Mouse (Mus musculus) MEL (cell line): Measurements from ENCODE around the gene Hspa5. TPM values are rescaled to one million over a fixed set of nuclear protein-coding genes. Genes with fewer than 3 reads are reported as not detected.

ENCODE experiments used
- DNase-seq: peaks from one replicate; pipeline ENCODE4 v3.0.0; 2011; ENCODE audit warnings: low read depth, low spot score
- H3K27ac ChIP-seq: 2 replicates; pipeline ENCODE4 v1.5.1; 2012; ENCODE audit warnings: low read depth, mild to moderate bottlenecking, control low read depth, low read length, moderate library complexity; ENCODE audit not compliant: control insufficient read depth
- H3K27me3 ChIP-seq, 2 experiments: fragments of 150-350 bp in 1 of 2; sonication (generic) in 1 of 2; 2 replicates each; pipeline ENCODE4 v1.6.1; 2012; ENCODE audit warnings: low read length in 2 of 2, mild to moderate bottlenecking in 2 of 2, improper control_type of control experiment in 1 of 2, moderate library complexity in 1 of 2; ENCODE audit not compliant: insufficient read depth in 2 of 2, control insufficient read depth in 1 of 2
- H3K36me3 ChIP-seq, 2 experiments: 2 replicates each; pipeline ENCODE4 v1.6.1; 2012 to 2014; ENCODE audit warnings: low read length in 2 of 2, improper control_type of control experiment in 1 of 2, inconsistent platforms in 1 of 2, mild to moderate bottlenecking in 1 of 2; ENCODE audit not compliant: insufficient read depth in 2 of 2, control insufficient read depth in 1 of 2
- H3K4me1 ChIP-seq, 2 experiments: fragments of 150-350 bp in 1 of 2; sonication (generic) in 1 of 2; 2 replicates each; pipeline ENCODE4 v1.6.1; 2012; ENCODE audit warnings: low read length in 2 of 2, improper control_type of control experiment in 1 of 2, mild to moderate bottlenecking in 1 of 2; ENCODE audit not compliant: insufficient read depth in 2 of 2, control insufficient read depth in 1 of 2
- H3K4me3 ChIP-seq, 2 experiments: fragments of 150-350 bp in 1 of 2; sonication (generic) in 1 of 2; 2 replicates each; pipeline ENCODE4 v1.5.1; 2012; ENCODE audit warnings: low read depth in 2 of 2, low read length in 2 of 2, mild to moderate bottlenecking in 2 of 2, moderate library complexity in 2 of 2, control low read depth in 1 of 2, improper control_type of control experiment in 1 of 2; ENCODE audit not compliant: control insufficient read depth in 1 of 2, insufficient read depth in 1 of 2
- H3K79me2 ChIP-seq: 2 replicates; pipeline ENCODE4 v1.6.1; 2012; ENCODE audit warnings: mild to moderate bottlenecking, low read length, moderate library complexity; ENCODE audit not compliant: control insufficient read depth, poor library complexity, insufficient read depth
- H3K9ac ChIP-seq: 2 replicates; pipeline ENCODE4 v1.6.1; 2012; ENCODE audit warnings: low read depth, mild to moderate bottlenecking, control low read depth, low read length, moderate library complexity; ENCODE audit not compliant: control insufficient read depth, poor library complexity, severe bottlenecking
- H3K9me3 ChIP-seq: fragments of 150-350 bp; sonication (generic); replicated peaks from 2 replicates; pipeline ENCODE4 v1.6.1; 2012; ENCODE audit warnings: mild to moderate bottlenecking, low read length, improper control_type of control experiment, moderate library complexity; ENCODE audit not compliant: insufficient read depth
- BHLHE40 ChIP-seq: IDR thresholded peaks from 2 replicates; pipeline ENCODE4 v1.6.1; 2012; ENCODE audit warnings: low read depth, mild to moderate bottlenecking, inconsistent platforms, low read length, improper control_type of control experiment, borderline replicate concordance
- CHD1 ChIP-seq: IDR thresholded peaks from 2 replicates; pipeline ENCODE4 v1.6.1; 2012; ENCODE audit warnings: low read depth, mild to moderate bottlenecking, inconsistent platforms, low read length, improper control_type of control experiment
- CHD2 ChIP-seq: IDR thresholded peaks from 2 replicates; pipeline ENCODE4 v1.6.1; 2011; ENCODE audit warnings: low read length, improper control_type of control experiment
- CTCF ChIP-seq, 3 experiments: IDR thresholded peaks in 2 of 3; conservative IDR thresholded peaks in 1 of 3; 2 replicates each; pipeline ENCODE4 v1.5.1; 2011 to 2012; ENCODE audit warnings: low read length in 3 of 3, low read depth in 2 of 3, mild to moderate bottlenecking in 2 of 3, improper control_type of control experiment in 1 of 3, inconsistent platforms in 1 of 3, mixed read lengths in 1 of 3, moderate library complexity in 1 of 3; ENCODE audit not compliant: control insufficient read depth in 1 of 3, insufficient read depth in 1 of 3, poor library complexity in 1 of 3, severe bottlenecking in 1 of 3
- E2F4 ChIP-seq: IDR thresholded peaks from 2 replicates; pipeline ENCODE4 v1.6.1; 2011; ENCODE audit warnings: low read depth, low read length, improper control_type of control experiment, borderline replicate concordance
- ELF1 ChIP-seq: IDR thresholded peaks from 2 replicates; pipeline ENCODE4 v1.6.1; 2014; ENCODE audit warnings: low read depth, mild to moderate bottlenecking, inconsistent platforms, low read length, improper control_type of control experiment, moderate library complexity
- EP300 ChIP-seq, 2 experiments: IDR thresholded peaks; 2 replicates each; pipeline ENCODE4 v1.6.1; 2011; ENCODE audit warnings: improper control_type of control experiment in 2 of 2, low read length in 2 of 2, low read depth in 1 of 2, mild to moderate bottlenecking in 1 of 2
- GABPA ChIP-seq: IDR thresholded peaks from 2 replicates; pipeline ENCODE4 v1.6.1; 2012; ENCODE audit warnings: low read depth, mild to moderate bottlenecking, inconsistent platforms, low read length, improper control_type of control experiment, moderate library complexity
- GATA1 ChIP-seq: IDR thresholded peaks from 2 replicates; pipeline ENCODE4 v1.6.1; 2011; ENCODE audit warnings: low read depth, low read length, improper control_type of control experiment
- JUND ChIP-seq: IDR thresholded peaks from 2 replicates; pipeline ENCODE4 v1.6.1; 2011; ENCODE audit warnings: low read depth, mild to moderate bottlenecking, improper control_type of control experiment, low read length
- KAT2A ChIP-seq: conservative IDR thresholded peaks from 2 replicates; pipeline ENCODE4 v1.6.1; 2012; ENCODE audit warnings: low read depth, low read length, improper control_type of control experiment, inconsistent platforms
- MAFK ChIP-seq: IDR thresholded peaks from 2 replicates; pipeline ENCODE4 v1.6.1; 2011; ENCODE audit warnings: low read depth, mild to moderate bottlenecking, low read length, improper control_type of control experiment, borderline replicate concordance
- MAX ChIP-seq: IDR thresholded peaks from 2 replicates; pipeline ENCODE4 v1.6.1; 2011; ENCODE audit warnings: low read length, improper control_type of control experiment
- MEF2A ChIP-seq: IDR thresholded peaks from 2 replicates; pipeline ENCODE4 v1.6.1; 2014; ENCODE audit warnings: low read depth, mild to moderate bottlenecking, inconsistent platforms, low read length, improper control_type of control experiment; ENCODE audit not compliant: poor library complexity, insufficient replicate concordance, severe bottlenecking; ENCODE audit errors: extremely low read depth
- MXI1 ChIP-seq: IDR thresholded peaks from 2 replicates; pipeline ENCODE4 v1.6.1; 2011; ENCODE audit warnings: mild to moderate bottlenecking, low read depth, low read length, improper control_type of control experiment
- MYB ChIP-seq: IDR thresholded peaks from 2 replicates; pipeline ENCODE4 v1.6.1; 2011; ENCODE audit warnings: mild to moderate bottlenecking, low read depth, low read length, improper control_type of control experiment
- MYC ChIP-seq: IDR thresholded peaks from 2 replicates; pipeline ENCODE4 v1.6.1; 2011; ENCODE audit warnings: low read depth, mild to moderate bottlenecking, low read length, improper control_type of control experiment, moderate library complexity
- NELFE ChIP-seq: IDR thresholded peaks from 2 replicates; pipeline ENCODE4 v1.6.1; 2011; ENCODE audit warnings: low read depth, low read length, improper control_type of control experiment
- NRF1 ChIP-seq: IDR thresholded peaks from 2 replicates; pipeline ENCODE4 v1.6.1; 2014; ENCODE audit warnings: low read depth, mild to moderate bottlenecking, inconsistent platforms, low read length, improper control_type of control experiment, moderate library complexity; ENCODE audit not compliant: poor library complexity, insufficient read depth, severe bottlenecking
- POLR2A ChIP-seq, 2 experiments: IDR thresholded peaks; 2 replicates each; pipeline ENCODE4 v1.6.1; 2011 to 2012; ENCODE audit warnings: low read length in 2 of 2, mild to moderate bottlenecking in 2 of 2, control low read depth in 1 of 2, improper control_type of control experiment in 1 of 2, low read depth in 1 of 2, moderate library complexity in 1 of 2; ENCODE audit not compliant: control insufficient read depth in 1 of 2, insufficient read depth in 1 of 2, poor library complexity in 1 of 2
- POLR2AphosphoS2 ChIP-seq: IDR thresholded peaks from 2 replicates; pipeline ENCODE4 v1.6.1; 2011; ENCODE audit warnings: low read length, improper control_type of control experiment
- POLR2AphosphoS5 ChIP-seq: IDR thresholded peaks from 2 replicates; pipeline ENCODE4 v1.6.1; 2012; ENCODE audit warnings: low read depth, borderline replicate concordance, mild to moderate bottlenecking, inconsistent platforms, low read length, moderate library complexity, mixed read lengths
- RAD21 ChIP-seq: IDR thresholded peaks from 2 replicates; pipeline ENCODE4 v1.6.1; 2011; ENCODE audit warnings: mild to moderate bottlenecking, low read depth, low read length, improper control_type of control experiment
- RCOR1 ChIP-seq: IDR thresholded peaks from 2 replicates; pipeline ENCODE4 v1.6.1; 2012; ENCODE audit warnings: low read depth, mild to moderate bottlenecking, inconsistent platforms, low read length, improper control_type of control experiment
- SIN3A ChIP-seq: IDR thresholded peaks from 2 replicates; pipeline ENCODE4 v1.6.1; 2012; ENCODE audit warnings: low read length, improper control_type of control experiment, inconsistent platforms
- TAL1 ChIP-seq: IDR thresholded peaks from 2 replicates; pipeline ENCODE4 v1.6.1; 2012; ENCODE audit warnings: mild to moderate bottlenecking, inconsistent platforms, low read length, moderate library complexity, mixed read lengths
- TBP ChIP-seq: IDR thresholded peaks from 2 replicates; pipeline ENCODE4 v1.8.0; 2011; ENCODE audit warnings: low read depth, low read length, improper control_type of control experiment
- UBTF ChIP-seq: IDR thresholded peaks from 2 replicates; pipeline ENCODE4 v1.6.1; 2012; ENCODE audit warnings: low read depth, mild to moderate bottlenecking, inconsistent platforms, low read length, improper control_type of control experiment, moderate library complexity, borderline replicate concordance; ENCODE audit not compliant: insufficient read depth
- USF1 ChIP-seq: IDR thresholded peaks from 2 replicates; pipeline ENCODE4 v1.6.1; 2014; ENCODE audit warnings: low read depth, mild to moderate bottlenecking, inconsistent platforms, low read length, improper control_type of control experiment, moderate library complexity
- USF2 ChIP-seq, 2 experiments: IDR thresholded peaks; 2 replicates each; pipeline ENCODE4 v1.6.1; 2011 to 2012; ENCODE audit warnings: improper control_type of control experiment in 2 of 2, low read length in 2 of 2, borderline replicate concordance in 1 of 2, inconsistent platforms in 1 of 2, low read depth in 1 of 2, mild to moderate bottlenecking in 1 of 2; ENCODE audit not compliant: insufficient read depth in 1 of 2
- ZC3H11A ChIP-seq: IDR thresholded peaks from 2 replicates; pipeline ENCODE4 v1.6.1; 2012; ENCODE audit warnings: low read depth, mild to moderate bottlenecking, inconsistent platforms, low read length, improper control_type of control experiment
- ZKSCAN1 ChIP-seq: IDR thresholded peaks from 2 replicates; pipeline ENCODE4 v1.6.1; 2012; ENCODE audit warnings: low read depth, mild to moderate bottlenecking, inconsistent platforms, low read length, improper control_type of control experiment, moderate library complexity
- ZMIZ1 ChIP-seq: IDR thresholded peaks from 2 replicates; pipeline ENCODE4 v1.6.1; 2012; ENCODE audit warnings: low read depth, mild to moderate bottlenecking, inconsistent platforms, low read length, improper control_type of control experiment, moderate library complexity
- ZNF384 ChIP-seq: IDR thresholded peaks from 2 replicates; pipeline ENCODE4 v1.6.1; 2012; ENCODE audit warnings: low read depth, mild to moderate bottlenecking, inconsistent platforms, low read length, improper control_type of control experiment
- polyA plus RNA-seq, 2 experiments: library from polyadenylated mRNA; stranded (reverse) in 1 of 2; unstranded in 1 of 2; fragments of >175 nt in 1 of 2; fragments of >200 nt in 1 of 2; gene quantifications; 2 replicates each; pipeline versions ENCODE4 v1.2.1 to v1.2.4; 2012; ENCODE audit warnings: low replicate concordance in 2 of 2, low read depth in 1 of 2; ENCODE audit not compliant: insufficient read length in 2 of 2, insufficient read depth in 1 of 2, missing spikeins in 1 of 2
- total RNA-seq: library from RNA; depleted of rRNA; stranded (reverse); fragments of 300-350 nt; gene quantifications from 2 replicates; pipeline ENCODE4 v1.2.3, GENCODE M21; 2012

The Hspa5 gene
- total and polyA plus RNA-seq, 3 experiments = 147 to 1,250 (median 649) TPM

GRCm38 (mm10) chr2:34783064-34784020, 11.6 kb downstream of the Hspa5 start:
- no peaks in the 10 kb centered on the region for H3K27me3 ChIP-seq
- peak overlapping the region; percentile 26 for H3K9ac ChIP-seq
- H3K4me3 ChIP-seq = peak overlapping the region; percentile 11 to 36; a peak in 3 of 4 replicates
- peak overlapping the region; percentile 97 for H3K27ac ChIP-seq
- H3K36me3 ChIP-seq = peaks cover 0 to 20% of the 10 kb centered on the region in 2 experiments; a peak in 3 of 4 replicates
- H3K79me2 ChIP-seq = no peaks in the 10 kb centered on the region
- H3K9me3 ChIP-seq = no peaks in the 10 kb centered on the region
- H3K4me1 ChIP-seq = peaks cover 4 to 14% of the 10 kb centered on the region in 2 experiments; a peak in 3 of 4 replicates
- peak; percentile 97 for DNase-seq
- no peak for TF ChIP-seq RAD21
- TF ChIP-seq CTCF (IDR thresholded peaks at IDR 0.05 in 2 of 3, conservative IDR thresholded peaks at IDR 0.05 in 1 of 3; ENCODE audit: control insufficient read depth in 1 of 3, insufficient read depth in 1 of 3, low read depth in 2 of 3, low read length in 3 of 3, poor library complexity in 1 of 3, severe bottlenecking in 1 of 3) = peak in 1 of 3 experiments; percentile 40; a peak in 3 of 6 replicates
- TF ChIP-seq ZMIZ1 = no peak; the same call in 1 of the 2 replicates
- peak; percentile 22; the same call in 1 of the 2 replicates for TF ChIP-seq E2F4
- peak; percentile 67; the same call in 1 of the 2 replicates for TF ChIP-seq JUND
- no peak for TF ChIP-seq ZNF384
- peak; percentile 52; the same call in 1 of the 2 replicates for TF ChIP-seq MXI1
- no peak for TF ChIP-seq USF2 (IDR thresholded peaks at IDR 0.05; ENCODE audit: borderline replicate concordance in 1 of 2, insufficient read depth in 1 of 2, low read depth in 1 of 2, low read length in 2 of 2)
- no peak for TF ChIP-seq CHD1
- peak; percentile 87 for TF ChIP-seq RCOR1
- TF ChIP-seq MAFK = no peak
- peak; percentile 97 for TF ChIP-seq GATA1
- TF ChIP-seq TAL1 = peak; percentile 93
- no peak for TF ChIP-seq KAT2A
- no peak for TF ChIP-seq ZKSCAN1
- TF ChIP-seq MEF2A = no peak
- TF ChIP-seq GABPA = no peak
- peak; percentile 36; the same call in 1 of the 2 replicates for TF ChIP-seq NELFE
- no peak for TF ChIP-seq POLR2AphosphoS5
- peak; percentile 55; the same call in 1 of the 2 replicates for TF ChIP-seq BHLHE40
- peak; percentile 45 for TF ChIP-seq MYB
- TF ChIP-seq TBP = peak; percentile 89
- TF ChIP-seq UBTF = no peak
- peak; percentile 79; the same call in 1 of the 2 replicates for TF ChIP-seq MYC
- no peak for TF ChIP-seq CHD2
- peak; percentile 90 to 95 for TF ChIP-seq EP300 (IDR thresholded peaks at IDR 0.05; ENCODE audit: low read depth in 1 of 2, low read length in 2 of 2)
- TF ChIP-seq ZC3H11A = no peak
- peak; percentile 41; the same call in 1 of the 2 replicates for TF ChIP-seq ELF1
- TF ChIP-seq USF1 = no peak
- TF ChIP-seq NRF1 = no peak
- TF ChIP-seq MAX = no peak
- TF ChIP-seq SIN3A = peak; percentile 85
- peak in 1 of 2 experiments; percentile 58; a peak in 2 of 4 replicates for TF ChIP-seq POLR2A (IDR thresholded peaks at IDR 0.05; ENCODE audit: control insufficient read depth in 1 of 2, insufficient read depth in 1 of 2, low read depth in 1 of 2, low read length in 2 of 2, poor library complexity in 1 of 2)
- no peak for TF ChIP-seq POLR2AphosphoS2
